Mouse (Mus musculus) embryonic facial prominence, embryonic 11.5 days (tissue): Measurements from ENCODE around the gene Fntb. TPM values are rescaled to one million over a fixed set of nuclear protein-coding genes. Genes with fewer than 3 reads are reported as not detected.

Experiments used
- ATAC-seq: fragments of 200-750 bp; cut with Nextera tagmentation; replicated peaks from 2 replicates; pipeline ENCODE4 v1.8.0; 2017; ENCODE audit warnings: low read depth; ENCODE audit not compliant: insufficient number of reproducible peaks, low FRiP score, low TSS enrichment
- DNase-seq: peaks from one replicate; pipeline ENCODE4 v3.0.0-alpha.2; 2015; ENCODE audit warnings: low spot score
- H3K27ac ChIP-seq: fragments of 300-500 bp; sonication (generic); replicated peaks from 2 replicates; pipeline ENCODE4 v1.5.1; 2014; ENCODE audit warnings: mild to moderate bottlenecking, low read depth, low read length, control low read depth
- H3K27me3 ChIP-seq: fragments of 300-500 bp; sonication (generic); 2 replicates; pipeline ENCODE4 v1.6.1; 2014; ENCODE audit warnings: mild to moderate bottlenecking, low read length, moderate library complexity, mixed read lengths; ENCODE audit not compliant: control insufficient read depth, insufficient read depth
- H3K36me3 ChIP-seq: fragments of 300-500 bp; sonication (generic); replicated peaks from 2 replicates; pipeline ENCODE4 v1.6.1; 2014; ENCODE audit warnings: low read depth, mild to moderate bottlenecking, low read length, moderate library complexity, mixed read lengths; ENCODE audit not compliant: control insufficient read depth, insufficient read depth
- H3K4me1 ChIP-seq: fragments of 300-500 bp; sonication (generic); 2 replicates; pipeline ENCODE4 v1.6.1; 2014; ENCODE audit warnings: low read length, mixed read lengths; ENCODE audit not compliant: control insufficient read depth, insufficient read depth
- H3K4me2 ChIP-seq: fragments of 300-500 bp; sonication (generic); 2 replicates; pipeline ENCODE4 v1.6.1; 2014; ENCODE audit warnings: low read depth, mild to moderate bottlenecking, control low read depth, low read length, moderate library complexity
- H3K4me3 ChIP-seq: fragments of 300-500 bp; sonication (generic); 2 replicates; pipeline ENCODE4 v1.5.1; 2014; ENCODE audit warnings: low read depth, low read length, control low read depth
- H3K9ac ChIP-seq: fragments of 300-500 bp; sonication (generic); replicated peaks from 2 replicates; pipeline ENCODE4 v1.6.1; 2014; ENCODE audit warnings: mild to moderate bottlenecking, control low read depth, low read length
- H3K9me3 ChIP-seq: fragments of 300-500 bp; sonication (generic); replicated peaks from 2 replicates; pipeline ENCODE4 v1.6.1; 2016; ENCODE audit warnings: mild to moderate bottlenecking, low read length, inconsistent platforms, mixed read lengths; ENCODE audit not compliant: control insufficient read depth
- WGBS: fragments of 180-500 bp; shearing (Covaris S2); extraction: QIAGEN DNeasy Blood & Tissue Kit; methylation state at CpG from one replicate; pipeline ENCODE4 v1.1.7; 2014; 5-methylcytosine and 5-hydroxymethylcytosine counted together
- polyA plus RNA-seq: library from polyadenylated mRNA; unstranded; fragments of >200 nt; fragmentation: Nextera tagmentation; extraction: Ambion mirVana; gene quantifications from 2 replicates; pipeline ENCODE4 v1.2.1, GENCODE M21; 2014

Gene Fntb
- polyA plus RNA-seq = 44.6 and 47.7 TPM in 2 replicates

- Histone ChIP-seq H3K4me3 (peak within 1 kb of the TSS; percentile 52), H3K9ac (peak within 1 kb of the TSS; percentile 51), H3K4me1 (no peaks in the 10 kb centered on the region), H3K4me2 (peak within 1 kb of the TSS; percentile 41), H3K36me3 (no peaks in the 10 kb centered on the region), H3K27me3 (no peaks in the 10 kb centered on the region), H3K27ac (no peak within 1 kb of the TSS), H3K9me3 (no peaks in the 10 kb centered on the region)
- peak; percentile 94 for ATAC-seq
- WGBS = under 1% methylated on average over 31 of the region's 31 CpGs
- DNase-seq = peak; percentile 97
Measured at GRCm38 (mm10) chr12:76765354-76765851, at the start of gene Fntb, which contains the start of gene Churc1. TSS of gene Fntb (plus strand) at chr12:76765589. TSS of gene Churc1 (plus strand) at chr12:76765538.

- Histone ChIP-seq H3K9me3 (no peaks in the 10 kb centered on the region), H3K27ac (no peak overlapping the region), H3K4me1 (no peaks in the 10 kb centered on the region), H3K27me3 (no peaks in the 10 kb centered on the region), H3K36me3 (no peaks in the 10 kb centered on the region), H3K4me3 (no peak overlapping the region), H3K9ac (no peak overlapping the region), H3K4me2 (no peak overlapping the region)
- 78% methylated on average over 4 of the region's 4 CpGs for WGBS
- ATAC-seq (no peak), DNase-seq (no peak)
Measured at GRCm38 (mm10) chr12:76718384-76718783, 47.0 kb upstream of the Fntb start.

- ATAC-seq = no peak
- Histone ChIP-seq H3K36me3 (no peaks in the 10 kb centered on the region), H3K4me2 (no peak overlapping the region), H3K4me1 (no peaks in the 10 kb centered on the region), H3K27me3 (no peaks in the 10 kb centered on the region), H3K9ac (no peak overlapping the region), H3K27ac (no peak overlapping the region), H3K9me3 (no peaks in the 10 kb centered on the region), H3K4me3 (no peak overlapping the region)
- no peak for DNase-seq
Measured at GRCm38 (mm10) chr12:76720572-76720971, 44.8 kb upstream of the Fntb start.

GRCm38 (mm10) chr12:76722026-76722425 is 43.4 kb upstream of the Fntb start:
- Histone ChIP-seq H3K36me3 (no peaks in the 10 kb centered on the region), H3K4me3 (no peak overlapping the region), H3K4me1 (no peaks in the 10 kb centered on the region), H3K9ac (no peak overlapping the region), H3K4me2 (no peak overlapping the region), H3K9me3 (no peaks in the 10 kb centered on the region), H3K27me3 (no peaks in the 10 kb centered on the region), H3K27ac (no peak overlapping the region)
- DNase-seq = no peak
- ATAC-seq = no peak
- 79% methylated on average over 3 of the region's 3 CpGs for WGBS

- no peak for DNase-seq
- no peaks in the 10 kb centered on the region for H3K36me3 ChIP-seq
- no peak for ATAC-seq
- H3K4me1 ChIP-seq = no peaks in the 10 kb centered on the region
- H3K4me3 ChIP-seq = no peak overlapping the region
- no peak overlapping the region for H3K27ac ChIP-seq
- 84% methylated on average over 4 of the region's 4 CpGs for WGBS
- H3K27me3 ChIP-seq = no peaks in the 10 kb centered on the region
- no peak overlapping the region for H3K9ac ChIP-seq
- no peak overlapping the region for H3K4me2 ChIP-seq
- H3K9me3 ChIP-seq = no peaks in the 10 kb centered on the region
Measured at GRCm38 (mm10) chr12:76727955-76728354, 37.4 kb upstream of the Fntb start.

GRCm38 (mm10) chr12:76750866-76751459 is 14.4 kb upstream of the Fntb start:
- H3K36me3 ChIP-seq = no peaks in the 10 kb centered on the region
- DNase-seq (no peak), ATAC-seq (no peak)
- no peaks in the 10 kb centered on the region for H3K9me3 ChIP-seq
- 74% methylated on average over 16 of the region's 16 CpGs for WGBS
- H3K27ac ChIP-seq = no peak overlapping the region
- no peaks in the 10 kb centered on the region for H3K4me1 ChIP-seq
- no peak overlapping the region for H3K4me3 ChIP-seq
- H3K4me2 ChIP-seq = no peak overlapping the region
- no peak overlapping the region for H3K9ac ChIP-seq
- no peaks in the 10 kb centered on the region for H3K27me3 ChIP-seq

GRCm38 (mm10) chr12:76752652-76753318 is 12.6 kb upstream of the Fntb start:
- no peak overlapping the region for H3K27ac ChIP-seq
- 46% methylated on average over 14 of the region's 14 CpGs for WGBS
- H3K27me3 ChIP-seq = no peaks in the 10 kb centered on the region
- no peak overlapping the region for H3K4me2 ChIP-seq
- no peak overlapping the region for H3K9ac ChIP-seq
- no peaks in the 10 kb centered on the region for H3K9me3 ChIP-seq
- no peaks in the 10 kb centered on the region for H3K36me3 ChIP-seq
- ATAC-seq (no peak), DNase-seq (peak; percentile 81)
- no peaks in the 10 kb centered on the region for H3K4me1 ChIP-seq
- H3K4me3 ChIP-seq = no peak overlapping the region

- Histone ChIP-seq H3K36me3 (no peaks in the 10 kb centered on the region), H3K4me1 (no peaks in the 10 kb centered on the region), H3K4me2 (peak overlapping the region; percentile 41), H3K9me3 (no peaks in the 10 kb centered on the region), H3K27me3 (no peaks in the 10 kb centered on the region), H3K27ac (no peak overlapping the region), H3K9ac (peak overlapping the region; percentile 51), H3K4me3 (peak overlapping the region; percentile 52)
- ATAC-seq = peak; percentile 25; the same call in 1 of the 2 replicates
- no peak for DNase-seq
- WGBS = 36% methylated on average over 20 of the region's 20 CpGs
Measured at GRCm38 (mm10) chr12:76765901-76766630, 677 bp downstream of the Fntb start.
